Mouse (Mus musculus): ENCODE data around the gene Btbd9.

DNA sequence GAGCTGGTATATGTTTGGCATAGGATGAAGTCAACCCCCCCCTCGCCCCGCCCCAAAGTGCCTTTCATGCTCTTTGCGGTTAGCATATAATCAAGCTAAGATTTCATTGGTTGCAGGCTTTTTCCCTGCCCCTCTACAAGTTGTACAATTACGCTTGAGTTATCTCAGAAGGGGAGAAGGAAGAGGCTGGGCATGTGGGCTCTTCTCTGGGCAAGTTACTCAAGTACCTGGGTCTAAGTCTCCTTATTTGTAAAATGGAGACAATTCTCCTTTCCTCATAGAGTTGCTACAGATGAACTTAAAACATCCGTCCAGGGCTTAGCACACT is 33.7 kb upstream of the Btbd9 start:
- TF ChIP-seq TCF12 (IDR thresholded peaks at IDR 0.05; ENCODE audit: insufficient read depth, poor library complexity, severe bottlenecking): no peak
- no peak for TF ChIP-seq POLR2A (IDR thresholded peaks at IDR 0.05; ENCODE audit: insufficient read length, low read depth)
- no peak for TF ChIP-seq POLR2AphosphoS2 (IDR thresholded peaks at IDR 0.05; ENCODE audit: insufficient read length, low read depth)
- no peak for TF ChIP-seq CEBPB (IDR thresholded peaks at IDR 0.05; ENCODE audit: insufficient read depth, poor library complexity, severe bottlenecking)
- no peak for TF ChIP-seq MAX (IDR thresholded peaks at IDR 0.05; ENCODE audit: low read depth)
